Mouse (Mus musculus): ENCODE measurements around the gene Lrp4. TPM values are rescaled to one million over a fixed set of nuclear protein-coding genes. Genes with fewer than 3 reads are reported as not detected.
A peak's percentile ranks its signal among the peaks of the same experiment; 100 is the strongest.

Gene Lrp4
- polyA plus RNA-seq, 1 experiment from 2014 or later, result 6.1 TPM

DNA sequence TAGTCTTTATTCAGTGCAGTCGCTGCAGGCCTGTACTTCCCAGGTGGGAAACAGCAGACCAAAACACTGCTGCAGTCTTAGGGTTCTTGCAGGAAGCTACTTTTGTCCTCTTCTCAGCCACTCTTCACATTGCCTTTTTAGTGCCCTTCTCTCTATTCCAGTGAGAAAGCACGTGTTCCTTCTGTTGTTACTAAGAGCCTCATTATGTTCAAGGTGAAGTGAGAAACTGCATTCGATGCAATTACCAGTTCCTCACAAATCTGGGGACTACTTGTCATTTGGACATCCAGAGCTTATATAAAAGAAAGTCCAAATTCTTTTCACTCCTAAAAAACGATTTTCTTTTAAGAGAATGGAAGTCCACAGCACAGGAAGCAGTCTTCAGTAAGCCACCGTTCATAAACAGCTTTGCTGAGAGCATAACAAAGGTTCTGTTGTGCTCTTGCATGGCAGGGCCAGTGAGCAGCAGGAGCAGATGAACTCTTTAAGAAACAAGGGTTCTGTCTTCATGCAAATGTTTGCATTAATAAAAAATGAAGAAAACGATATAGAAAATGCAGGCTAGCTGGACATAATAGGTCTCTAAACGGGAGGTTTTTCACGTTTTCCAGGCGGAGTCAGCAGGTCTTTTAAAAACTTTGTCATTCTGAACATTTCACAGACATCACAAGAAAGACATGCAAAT lies 27.3 kb upstream of the Lrp4 start:
- Histone ChIP-seq H3K9ac (ENCODE audit: low read length) (peak overlapping the region; percentile 37; the same call in 1 of the 2 replicates), H3K36me3 (ENCODE audit: control insufficient read depth, insufficient read depth, low read length) (no peaks in the 10 kb centered on the region), H3K4me2 (peak overlapping the region; percentile 19; the same call in 1 of the 2 replicates), H3K4me3 (ENCODE audit: low read depth, low read length) (no peak overlapping the region), H3K27ac (ENCODE audit: low read depth, low read length) (peak overlapping the region; percentile 49), H3K27me3 (ENCODE audit: control insufficient read depth, insufficient read depth, low read length) (no peaks in the 10 kb centered on the region), H3K4me1 (ENCODE audit: control insufficient read depth, insufficient read depth, low read length) (peaks cover 34% of the 10 kb centered on the region), H3K9me3 (ENCODE audit: control insufficient read depth, low read length) (no peaks in the 10 kb centered on the region)
- DNase-seq (ENCODE audit: low spot score, missing footprints) (peak; percentile 89), ATAC-seq (ENCODE audit: low FRiP score) (peak; percentile 86)
- WGBS, result 20% methylated on average over 9 of the region's 9 CpGs

DNA sequence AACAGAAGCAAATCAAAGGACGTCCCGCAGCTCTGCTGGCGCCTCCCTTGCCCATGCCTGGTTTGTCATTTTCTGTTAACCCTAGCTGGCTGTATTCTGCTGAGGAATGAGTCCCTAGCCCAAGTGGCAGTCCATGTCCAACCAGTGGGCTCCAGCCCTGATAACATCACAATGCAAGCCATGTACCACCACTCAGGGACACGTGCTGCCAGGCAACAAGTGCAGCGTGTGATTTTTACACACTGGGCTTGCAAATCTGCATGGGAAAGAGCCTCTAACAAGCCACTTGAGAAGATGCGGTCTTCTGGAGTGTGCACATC lies 26.8 kb upstream of the Lrp4 start:
- peaks cover 34% of the 10 kb centered on the region for H3K4me1 ChIP-seq (ENCODE audit: control insufficient read depth, insufficient read depth, low read length)
- WGBS, result 16% methylated on average over 6 of the region's 6 CpGs
- H3K9me3 ChIP-seq (ENCODE audit: control insufficient read depth, low read length), result no peaks in the 10 kb centered on the region
- no peaks in the 10 kb centered on the region for H3K27me3 ChIP-seq (ENCODE audit: control insufficient read depth, insufficient read depth, low read length)
- DNase-seq (ENCODE audit: low spot score, missing footprints) (peak; percentile 93), ATAC-seq (ENCODE audit: low FRiP score) (peak; percentile 89)
- H3K36me3 ChIP-seq (ENCODE audit: control insufficient read depth, insufficient read depth, low read length), result no peaks in the 10 kb centered on the region
- peak overlapping the region; percentile 19; the same call in 1 of the 2 replicates for H3K4me2 ChIP-seq
- no peak overlapping the region for H3K4me3 ChIP-seq (ENCODE audit: low read depth, low read length)
- peak overlapping the region; percentile 49 for H3K27ac ChIP-seq (ENCODE audit: low read depth, low read length)
- peak overlapping the region; percentile 37; the same call in 1 of the 2 replicates for H3K9ac ChIP-seq (ENCODE audit: low read length)

DNA sequence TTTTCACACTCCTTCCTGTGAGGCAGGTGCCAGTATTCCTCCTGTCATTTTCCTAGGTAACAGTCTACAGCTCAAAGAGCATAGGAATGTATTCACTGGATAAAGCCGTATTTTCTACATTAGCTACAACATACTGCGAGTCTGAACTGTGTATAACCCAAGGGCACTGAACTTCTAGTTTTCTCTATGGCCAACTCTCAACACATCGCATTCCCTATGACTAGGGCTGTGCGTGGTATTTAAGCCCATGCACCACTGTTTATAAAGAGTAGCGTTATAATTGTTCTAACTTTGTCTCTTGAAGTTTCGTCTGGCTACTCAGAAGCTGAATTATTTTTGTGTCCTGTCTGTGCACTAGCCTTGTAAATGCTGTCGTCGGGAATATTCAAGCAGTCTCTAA lies 20.6 kb upstream of the Lrp4 start:
- no peaks in the 10 kb centered on the region for H3K36me3 ChIP-seq (ENCODE audit: control insufficient read depth, insufficient read depth, low read length)
- no peaks in the 10 kb centered on the region for H3K4me1 ChIP-seq (ENCODE audit: control insufficient read depth, insufficient read depth, low read length)
- H3K9ac ChIP-seq (ENCODE audit: low read length), result no peak overlapping the region
- DNase-seq (ENCODE audit: low spot score, missing footprints) (no peak), ATAC-seq (ENCODE audit: low FRiP score) (no peak)
- no peak overlapping the region for H3K27ac ChIP-seq (ENCODE audit: low read depth, low read length)
- no peak overlapping the region for H3K4me2 ChIP-seq
- H3K9me3 ChIP-seq (ENCODE audit: control insufficient read depth, low read length), result no peaks in the 10 kb centered on the region
- H3K4me3 ChIP-seq (ENCODE audit: low read depth, low read length), result no peak overlapping the region
- H3K27me3 ChIP-seq (ENCODE audit: control insufficient read depth, insufficient read depth, low read length), result no peaks in the 10 kb centered on the region
- WGBS, result 85% methylated on average over 8 of the region's 8 CpGs

DNA sequence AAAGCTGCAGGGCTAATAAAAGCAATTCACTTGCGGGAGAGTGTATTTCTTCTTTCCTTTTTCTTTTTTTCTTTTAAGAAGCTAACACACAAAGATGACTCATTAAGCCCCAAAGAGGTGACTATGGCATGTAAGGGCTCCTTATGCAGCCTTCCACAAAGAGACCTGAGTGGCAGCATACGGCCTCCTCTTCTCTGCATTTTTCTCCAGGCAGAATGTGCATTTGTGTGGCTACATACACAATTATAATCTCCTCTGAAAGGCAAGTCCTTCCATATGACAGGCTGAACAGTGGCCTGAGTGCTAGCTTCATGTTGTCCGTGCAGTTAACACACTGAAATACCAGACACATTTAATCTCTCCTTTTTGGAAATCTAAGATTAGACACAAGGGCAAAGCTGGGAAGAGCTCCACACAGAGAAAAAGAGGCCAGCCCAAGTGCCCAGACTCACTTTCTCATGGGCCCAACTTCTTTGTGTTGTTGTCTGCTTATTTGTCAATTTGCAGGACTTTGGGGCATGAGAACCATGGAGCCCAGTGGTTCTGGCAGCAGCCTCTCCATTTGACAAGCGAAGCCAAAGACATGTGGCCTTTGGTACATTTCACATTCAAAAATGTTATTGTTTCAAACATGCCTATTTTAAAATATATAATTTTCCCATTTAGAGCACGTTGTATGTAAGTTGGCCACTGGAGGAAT lies 20.0 kb upstream of the Lrp4 start:
- H3K27ac ChIP-seq (ENCODE audit: low read depth, low read length), result no peak overlapping the region
- no peaks in the 10 kb centered on the region for H3K4me1 ChIP-seq (ENCODE audit: control insufficient read depth, insufficient read depth, low read length)
- no peak overlapping the region for H3K9ac ChIP-seq (ENCODE audit: low read length)
- DNase-seq (ENCODE audit: low spot score, missing footprints) (no peak), ATAC-seq (ENCODE audit: low FRiP score) (no peak)
- H3K4me2 ChIP-seq, result no peak overlapping the region
- WGBS, result 79% methylated on average over 5 of the region's 5 CpGs
- no peaks in the 10 kb centered on the region for H3K36me3 ChIP-seq (ENCODE audit: control insufficient read depth, insufficient read depth, low read length)
- no peaks in the 10 kb centered on the region for H3K27me3 ChIP-seq (ENCODE audit: control insufficient read depth, insufficient read depth, low read length)
- no peaks in the 10 kb centered on the region for H3K9me3 ChIP-seq (ENCODE audit: control insufficient read depth, low read length)
- no peak overlapping the region for H3K4me3 ChIP-seq (ENCODE audit: low read depth, low read length)

DNA sequence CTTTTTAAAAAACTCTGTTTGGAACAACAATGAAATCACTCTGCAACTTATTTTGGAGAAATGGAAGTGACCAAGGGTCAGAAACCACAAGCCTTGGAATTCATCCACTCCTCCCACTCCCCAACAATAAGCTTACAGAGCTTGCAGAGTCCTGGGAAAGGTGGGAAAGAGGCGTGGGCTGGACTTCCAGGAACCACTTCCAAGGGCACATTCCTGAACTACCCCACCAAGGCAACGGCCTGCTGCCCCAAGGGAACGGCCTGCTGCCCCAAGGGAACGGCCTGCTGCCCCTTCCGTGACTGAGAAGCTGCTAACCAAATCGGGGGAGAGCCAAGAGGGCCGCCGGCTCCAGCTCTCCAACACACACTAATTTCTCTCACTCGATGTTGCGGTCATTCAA lies 18.0 kb upstream of the Lrp4 start:
- Histone ChIP-seq H3K27ac (ENCODE audit: low read depth, low read length) (no peak overlapping the region), H3K9ac (ENCODE audit: low read length) (no peak overlapping the region), H3K36me3 (ENCODE audit: control insufficient read depth, insufficient read depth, low read length) (no peaks in the 10 kb centered on the region), H3K9me3 (ENCODE audit: control insufficient read depth, low read length) (no peaks in the 10 kb centered on the region), H3K4me3 (ENCODE audit: low read depth, low read length) (no peak overlapping the region), H3K4me2 (no peak overlapping the region), H3K27me3 (ENCODE audit: control insufficient read depth, insufficient read depth, low read length) (no peaks in the 10 kb centered on the region), H3K4me1 (ENCODE audit: control insufficient read depth, insufficient read depth, low read length) (peaks cover 3% of the 10 kb centered on the region)
- 88% methylated on average over 10 of the region's 10 CpGs for WGBS
- ATAC-seq (ENCODE audit: low FRiP score) (no peak), DNase-seq (ENCODE audit: low spot score, missing footprints) (no peak)

DNA sequence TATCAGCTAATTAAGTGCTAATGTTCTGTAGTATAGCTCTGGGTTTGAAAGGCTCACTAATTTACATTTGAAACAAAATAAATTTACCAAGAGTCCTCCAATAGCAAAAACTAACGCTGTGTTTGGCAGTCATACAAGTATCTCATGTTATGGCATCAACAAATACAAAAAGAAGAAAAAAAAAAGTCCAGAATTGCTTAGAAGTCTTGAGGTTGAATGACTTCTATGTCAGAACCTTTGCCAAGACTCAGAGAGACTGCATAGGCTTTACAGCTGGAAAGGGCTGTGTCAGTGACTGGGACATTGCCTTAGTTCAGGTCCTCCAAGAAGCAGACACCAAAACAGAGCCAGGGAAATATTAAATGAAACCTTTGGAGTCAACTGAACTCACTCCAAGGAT lies 17.4 kb upstream of the Lrp4 start:
- H3K27ac ChIP-seq (ENCODE audit: low read depth, low read length), result no peak overlapping the region
- WGBS, result 83% methylated on average over 1 of the region's 1 CpGs
- H3K36me3 ChIP-seq (ENCODE audit: control insufficient read depth, insufficient read depth, low read length), result no peaks in the 10 kb centered on the region
- peaks cover 3% of the 10 kb centered on the region for H3K4me1 ChIP-seq (ENCODE audit: control insufficient read depth, insufficient read depth, low read length)
- ATAC-seq (ENCODE audit: low FRiP score), result no peak
- no peak overlapping the region for H3K4me3 ChIP-seq (ENCODE audit: low read depth, low read length)
- H3K9me3 ChIP-seq (ENCODE audit: control insufficient read depth, low read length), result no peaks in the 10 kb centered on the region
- H3K4me2 ChIP-seq, result no peak overlapping the region
- no peak overlapping the region for H3K9ac ChIP-seq (ENCODE audit: low read length)
- no peaks in the 10 kb centered on the region for H3K27me3 ChIP-seq (ENCODE audit: control insufficient read depth, insufficient read depth, low read length)
- no peak for DNase-seq (ENCODE audit: low spot score, missing footprints)

DNA sequence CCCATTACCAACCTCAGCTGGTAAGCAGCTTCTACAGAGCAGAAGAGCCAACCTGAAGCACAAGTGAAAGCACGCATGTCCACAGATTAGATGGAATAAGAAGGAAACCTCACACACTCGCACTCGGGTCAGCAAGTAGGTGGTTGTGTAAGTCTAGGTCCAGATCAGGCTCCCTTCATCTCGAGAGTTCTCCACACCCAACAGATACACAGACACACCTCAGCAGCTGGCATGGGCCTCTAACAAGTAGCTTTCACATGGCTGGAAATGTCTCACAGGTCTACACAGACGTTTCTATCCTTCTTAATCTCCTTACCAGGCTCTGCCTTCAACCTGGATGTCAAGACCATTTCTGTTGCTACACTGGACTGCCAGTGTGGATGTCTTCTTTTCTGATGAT lies 16.6 kb upstream of the Lrp4 start:
- Histone ChIP-seq H3K4me3 (ENCODE audit: low read depth, low read length) (no peak overlapping the region), H3K4me1 (ENCODE audit: control insufficient read depth, insufficient read depth, low read length) (peaks cover 3% of the 10 kb centered on the region), H3K9me3 (ENCODE audit: control insufficient read depth, low read length) (no peaks in the 10 kb centered on the region), H3K4me2 (no peak overlapping the region), H3K27ac (ENCODE audit: low read depth, low read length) (no peak overlapping the region), H3K27me3 (ENCODE audit: control insufficient read depth, insufficient read depth, low read length) (no peaks in the 10 kb centered on the region), H3K36me3 (ENCODE audit: control insufficient read depth, insufficient read depth, low read length) (no peaks in the 10 kb centered on the region), H3K9ac (ENCODE audit: low read length) (no peak overlapping the region)
- 85% methylated on average over 5 of the region's 5 CpGs for WGBS
- ATAC-seq (ENCODE audit: low FRiP score) (no peak), DNase-seq (ENCODE audit: low spot score, missing footprints) (no peak)

DNA sequence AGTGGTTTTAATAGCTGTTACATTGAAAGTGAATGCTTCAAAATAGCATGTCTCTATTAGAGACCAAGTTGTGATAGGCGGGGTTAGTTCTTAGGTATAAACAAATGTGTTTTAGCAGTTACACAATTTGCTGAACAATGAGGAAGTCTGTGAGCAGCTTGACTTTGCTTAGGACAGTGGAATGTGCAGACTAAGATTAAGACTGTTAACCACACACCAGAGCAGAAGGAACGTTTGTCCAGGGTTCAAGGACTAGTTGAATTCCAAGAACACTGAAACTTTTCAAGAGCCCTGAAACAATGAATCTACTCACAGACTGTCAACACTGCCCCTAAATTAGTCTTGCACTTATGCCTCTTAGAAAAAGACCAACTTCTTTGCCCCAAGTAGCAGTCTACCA lies 15.6 kb upstream of the Lrp4 start:
- DNase-seq (ENCODE audit: low spot score, missing footprints) (no peak), ATAC-seq (ENCODE audit: low FRiP score) (no peak)
- WGBS, result 82% methylated on average over 2 of the region's 2 CpGs
- Histone ChIP-seq H3K4me3 (ENCODE audit: low read depth, low read length) (no peak overlapping the region), H3K27ac (ENCODE audit: low read depth, low read length) (no peak overlapping the region), H3K4me2 (no peak overlapping the region), H3K27me3 (ENCODE audit: control insufficient read depth, insufficient read depth, low read length) (no peaks in the 10 kb centered on the region), H3K4me1 (ENCODE audit: control insufficient read depth, insufficient read depth, low read length) (peaks cover 3% of the 10 kb centered on the region), H3K36me3 (ENCODE audit: control insufficient read depth, insufficient read depth, low read length) (no peaks in the 10 kb centered on the region), H3K9me3 (ENCODE audit: control insufficient read depth, low read length) (no peaks in the 10 kb centered on the region), H3K9ac (ENCODE audit: low read length) (no peak overlapping the region)

DNA sequence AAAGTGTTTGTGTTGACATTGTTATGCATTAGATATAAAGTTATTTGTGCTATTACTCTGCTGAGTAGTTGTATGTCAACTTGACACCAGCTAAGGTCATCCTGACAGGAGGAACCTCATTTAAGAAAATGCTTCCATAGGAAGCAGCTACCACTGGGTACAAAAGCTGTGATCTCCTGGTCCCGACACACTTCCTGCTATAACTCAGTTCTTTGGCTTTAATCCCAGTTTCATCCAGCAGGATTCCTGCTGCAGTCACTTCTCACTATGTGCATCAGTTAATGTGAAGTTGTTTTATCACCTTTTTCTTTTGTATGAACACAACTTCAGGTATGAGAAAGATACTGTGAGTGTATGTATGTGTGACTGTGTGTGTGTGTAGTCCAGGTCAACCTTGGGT lies 15.1 kb upstream of the Lrp4 start:
- Histone ChIP-seq H3K36me3 (ENCODE audit: control insufficient read depth, insufficient read depth, low read length) (no peaks in the 10 kb centered on the region), H3K9me3 (ENCODE audit: control insufficient read depth, low read length) (no peaks in the 10 kb centered on the region), H3K4me1 (ENCODE audit: control insufficient read depth, insufficient read depth, low read length) (peaks cover 3% of the 10 kb centered on the region), H3K27me3 (ENCODE audit: control insufficient read depth, insufficient read depth, low read length) (no peaks in the 10 kb centered on the region), H3K4me2 (no peak overlapping the region), H3K9ac (ENCODE audit: low read length) (no peak overlapping the region), H3K4me3 (ENCODE audit: low read depth, low read length) (no peak overlapping the region), H3K27ac (ENCODE audit: low read depth, low read length) (no peak overlapping the region)
- DNase-seq (ENCODE audit: low spot score, missing footprints) (no peak), ATAC-seq (ENCODE audit: low FRiP score) (no peak)
- 83% methylated on average over 1 of the region's 1 CpGs for WGBS
